Mouse (Mus musculus) brain, embryonic 14.5 days (tissue): ENCODE measurements around the gene C1qtnf1.

Experiments used
- CTCF ChIP-seq: fragments of 200-500 bp; IDR thresholded peaks from 2 replicates; pipeline ENCODE4 v1.5.1; 2012; ENCODE audit warnings: inconsistent platforms, mild to moderate bottlenecking, moderate library complexity, borderline replicate concordance; ENCODE audit not compliant: insufficient read depth, insufficient read length; ENCODE audit errors: extremely low read depth
- POLR2A ChIP-seq: fragments of 200-500 bp; IDR thresholded peaks from 2 replicates; pipeline ENCODE4 v1.6.1; 2012; ENCODE audit warnings: mild to moderate bottlenecking, inconsistent platforms, borderline replicate concordance; ENCODE audit not compliant: poor library complexity, insufficient read depth, insufficient read length, severe bottlenecking; ENCODE audit errors: extremely low read depth

- TF ChIP-seq CTCF = no peak
- TF ChIP-seq POLR2A = no peak
These were observed 57.8 kb downstream of the C1qtnf1 start for GRCm38 (mm10) chr11:118485780-118486179.
